Mouse (Mus musculus) kidney, postnatal 14 days (tissue): ENCODE measurements around the gene Cpped1.
A peak's percentile ranks its signal among the peaks of the same experiment; 100 is the strongest.

Source experiments
- DNase-seq: peaks from one replicate; pipeline ENCODE4 v3.0.0; 2022; ENCODE audit warnings: mixed read lengths

Gene Cpped1

GRCm38 (mm10) chr16:11909035-11909591 lies at the start of gene Cpped1:
Gene Cpped1 (minus strand): TSS chr16:11909445.
- peak; percentile 94 for DNase-seq

- peak; percentile 60 for DNase-seq
These were observed 31.2 kb upstream of the Cpped1 start for GRCm38 (mm10) chr16:11940477-11940876.

- no peak for DNase-seq
These were observed 1.6 kb upstream of the Cpped1 start for GRCm38 (mm10) chr16:11910801-11911200.

- DNase-seq, result no peak
These were observed 572 bp upstream of the Cpped1 start for GRCm38 (mm10) chr16:11909817-11910216.

GRCm38 (mm10) chr16:11908461-11909014 lies 707 bp downstream of the Cpped1 start:
- no peak for DNase-seq

- DNase-seq, result no peak
These were observed 1.4 kb downstream of the Cpped1 start for GRCm38 (mm10) chr16:11907816-11908215.

GRCm38 (mm10) chr16:11906906-11907305 lies 2.3 kb downstream of the Cpped1 start:
- no peak for DNase-seq

- DNase-seq, result no peak
These were observed 4.0 kb downstream of the Cpped1 start for GRCm38 (mm10) chr16:11905216-11905615.

- DNase-seq, result no peak
These were observed 7.2 kb downstream of the Cpped1 start for GRCm38 (mm10) chr16:11902007-11902406.

GRCm38 (mm10) chr16:11900341-11900740 lies 8.9 kb downstream of the Cpped1 start:
- DNase-seq, result no peak

- DNase-seq, result no peak
These were observed 12.8 kb downstream of the Cpped1 start for GRCm38 (mm10) chr16:11896411-11896810.

- DNase-seq, result no peak
These were observed 14.4 kb downstream of the Cpped1 start for GRCm38 (mm10) chr16:11894877-11895276.

GRCm38 (mm10) chr16:11890186-11890585 lies 19.1 kb downstream of the Cpped1 start:
- no peak for DNase-seq

GRCm38 (mm10) chr16:11889741-11890140 lies 19.5 kb downstream of the Cpped1 start:
- no peak for DNase-seq

GRCm38 (mm10) chr16:11881795-11882194 lies 27.4 kb downstream of the Cpped1 start:
- DNase-seq, result no peak

GRCm38 (mm10) chr16:11880461-11880860 lies 28.8 kb downstream of the Cpped1 start:
- DNase-seq, result no peak

GRCm38 (mm10) chr16:11879196-11879595 lies 30.0 kb downstream of the Cpped1 start:
- no peak for DNase-seq

GRCm38 (mm10) chr16:11875227-11875626 lies 34.0 kb downstream of the Cpped1 start:
- no peak for DNase-seq

- no peak for DNase-seq
These were observed 36.0 kb downstream of the Cpped1 start for GRCm38 (mm10) chr16:11873292-11873691.

GRCm38 (mm10) chr16:11868486-11868885 lies 40.8 kb downstream of the Cpped1 start:
- DNase-seq, result no peak

GRCm38 (mm10) chr16:11852716-11853605 lies 56.3 kb downstream of the Cpped1 start:
- no peak for DNase-seq

GRCm38 (mm10) chr16:11848990-11849658 lies 60.1 kb downstream of the Cpped1 start:
- no peak for DNase-seq

GRCm38 (mm10) chr16:11845309-11845708 lies 63.9 kb downstream of the Cpped1 start:
- DNase-seq, result no peak
